Mouse (Mus musculus) liver, embryonic 15.5 days (tissue): Measurements from ENCODE around the gene Smim27. TPM values are rescaled to one million over a fixed set of nuclear protein-coding genes. Genes with fewer than 3 reads are reported as not detected.

ENCODE experiments used
- ATAC-seq: fragments of 200-750 bp; cut with Nextera tagmentation; 2 replicates; pipeline ENCODE4 v1.8.0; 2017; ENCODE audit warnings: moderate number of reproducible peaks, mild to moderate bottlenecking, moderate library complexity; ENCODE audit not compliant: insufficient read depth
- H3K27ac ChIP-seq: fragments of 300-500 bp; sonication (generic); replicated peaks from 2 replicates; pipeline ENCODE4 v1.5.1; 2015; ENCODE audit warnings: mild to moderate bottlenecking, inconsistent platforms
- H3K27me3 ChIP-seq: fragments of 300-500 bp; sonication (generic); 2 replicates; pipeline ENCODE4 v1.6.1; 2015; ENCODE audit warnings: mild to moderate bottlenecking, inconsistent platforms
- H3K36me3 ChIP-seq: fragments of 300-500 bp; sonication (generic); replicated peaks from 2 replicates; pipeline ENCODE4 v1.6.1; 2015; ENCODE audit warnings: moderate library complexity, mild to moderate bottlenecking, inconsistent platforms
- H3K4me1 ChIP-seq: fragments of 300-500 bp; sonication (generic); replicated peaks from 2 replicates; pipeline ENCODE4 v1.6.1; 2015; ENCODE audit warnings: inconsistent platforms
- H3K4me2 ChIP-seq: fragments of 300-500 bp; sonication (generic); 2 replicates; pipeline ENCODE4 v1.6.1; 2015; ENCODE audit warnings: moderate library complexity, mild to moderate bottlenecking, inconsistent platforms
- H3K4me3 ChIP-seq: fragments of 300-500 bp; sonication (generic); replicated peaks from 2 replicates; pipeline ENCODE4 v1.5.1; 2015; ENCODE audit warnings: mild to moderate bottlenecking, inconsistent platforms
- H3K9ac ChIP-seq: fragments of 300-500 bp; sonication (generic); 2 replicates; pipeline ENCODE4 v1.6.1; 2015; ENCODE audit warnings: moderate library complexity, mild to moderate bottlenecking, inconsistent platforms
- H3K9me3 ChIP-seq: fragments of 300-500 bp; sonication (generic); replicated peaks from 2 replicates; pipeline ENCODE4 v1.6.1; 2016; ENCODE audit warnings: inconsistent platforms
- WGBS: fragments of 180-500 bp; shearing (Covaris S2); methylation state at CpG from one replicate; pipeline ENCODE4 v1.1.7; 2015; ENCODE audit warnings: mixed read lengths; ENCODE audit not compliant: insufficient replicate concordance; 5-methylcytosine and 5-hydroxymethylcytosine counted together
- polyA plus RNA-seq: library from polyadenylated mRNA; unstranded; fragments of >200 nt; fragmentation: Nextera tagmentation; extraction: Ambion mirVana; gene quantifications from 2 replicates; pipeline ENCODE4 v1.2.1, GENCODE M21; 2015

Smim27 gene
- polyA plus RNA-seq, 1 experiment from 2014 or later: 17.5 TPM

- no peak overlapping the region for H3K4me3 ChIP-seq
- H3K27ac ChIP-seq: no peak overlapping the region
- 66% methylated on average over 4 of the region's 4 CpGs for WGBS
- ATAC-seq: no peak
- no peaks in the 10 kb centered on the region for H3K36me3 ChIP-seq
- H3K27me3 ChIP-seq: no peaks in the 10 kb centered on the region
- no peaks in the 10 kb centered on the region for H3K9me3 ChIP-seq
- peaks cover 14% of the 10 kb centered on the region for H3K4me1 ChIP-seq
- no peak overlapping the region for H3K9ac ChIP-seq
- H3K4me2 ChIP-seq: no peak overlapping the region
Observed at GRCm38 (mm10) chr4:40236829-40237228, 32.5 kb upstream of the Smim27 start.

- 3% methylated on average over 17 of the region's 17 CpGs for WGBS
- ATAC-seq: peak; percentile 49
- H3K4me1 ChIP-seq: peaks cover 14% of the 10 kb centered on the region
- peak overlapping the region; percentile 76 for H3K4me2 ChIP-seq
- H3K4me3 ChIP-seq: peak overlapping the region; percentile 67
- peak overlapping the region; percentile 36 for H3K9ac ChIP-seq
- peak overlapping the region; percentile 48 for H3K27ac ChIP-seq
- no peaks in the 10 kb centered on the region for H3K36me3 ChIP-seq
- H3K27me3 ChIP-seq: no peaks in the 10 kb centered on the region
- no peaks in the 10 kb centered on the region for H3K9me3 ChIP-seq
Observed at GRCm38 (mm10) chr4:40238483-40239408, 30.6 kb upstream of the Smim27 start.

- Histone ChIP-seq H3K9ac (peak within 1 kb of the TSS; percentile 36), H3K27me3 (no peaks in the 10 kb centered on the region), H3K36me3 (no peaks in the 10 kb centered on the region), H3K9me3 (no peaks in the 10 kb centered on the region), H3K4me2 (peak within 1 kb of the TSS; percentile 76), H3K4me1 (peaks cover 14% of the 10 kb centered on the region), H3K4me3 (peak within 1 kb of the TSS; percentile 67), H3K27ac (peak within 1 kb of the TSS; percentile 48)
- peak; percentile 61; the same call in 1 of the 2 replicates for ATAC-seq
- WGBS: 3% methylated on average over 35 of the region's 35 CpGs
Observed at GRCm38 (mm10) chr4:40239409-40240271, 29.7 kb upstream of the Smim27 start, which contains the start of gene Ddx58. Gene Ddx58 (minus strand): TSS chr4:40239828.

- Histone ChIP-seq H3K4me1 (peaks cover 14% of the 10 kb centered on the region), H3K27ac (no peak overlapping the region), H3K9ac (no peak overlapping the region), H3K36me3 (no peaks in the 10 kb centered on the region), H3K4me3 (peak overlapping the region; percentile 67), H3K27me3 (no peaks in the 10 kb centered on the region), H3K4me2 (peak overlapping the region; percentile 76), H3K9me3 (no peaks in the 10 kb centered on the region)
- ATAC-seq: peak; percentile 19; the same call in 1 of the 2 replicates
- 36% methylated on average over 5 of the region's 5 CpGs for WGBS
Observed at GRCm38 (mm10) chr4:40240272-40240744, 29.1 kb upstream of the Smim27 start.

- Histone ChIP-seq H3K27ac (no peak overlapping the region), H3K36me3 (no peaks in the 10 kb centered on the region), H3K4me3 (no peak overlapping the region), H3K9me3 (no peaks in the 10 kb centered on the region), H3K4me1 (peaks cover 14% of the 10 kb centered on the region), H3K27me3 (no peaks in the 10 kb centered on the region), H3K9ac (no peak overlapping the region), H3K4me2 (no peak overlapping the region)
- WGBS: 44% methylated on average over 6 of the region's 6 CpGs
- no peak for ATAC-seq
Observed at GRCm38 (mm10) chr4:40241928-40242327, 27.5 kb upstream of the Smim27 start.

- Histone ChIP-seq H3K4me2 (no peak overlapping the region), H3K9me3 (no peaks in the 10 kb centered on the region), H3K27ac (no peak overlapping the region), H3K4me1 (peaks cover 14% of the 10 kb centered on the region), H3K27me3 (no peaks in the 10 kb centered on the region), H3K4me3 (no peak overlapping the region), H3K9ac (no peak overlapping the region), H3K36me3 (no peaks in the 10 kb centered on the region)
- ATAC-seq: no peak
- WGBS: 71% methylated on average over 4 of the region's 4 CpGs
Observed at GRCm38 (mm10) chr4:40243006-40243405, 26.4 kb upstream of the Smim27 start.

- ATAC-seq: no peak
Observed at GRCm38 (mm10) chr4:40244035-40244434, 25.3 kb upstream of the Smim27 start.

GRCm38 (mm10) chr4:40250984-40251383 is 18.4 kb upstream of the Smim27 start:
- Histone ChIP-seq H3K27ac (no peak overlapping the region), H3K36me3 (no peaks in the 10 kb centered on the region), H3K4me1 (no peaks in the 10 kb centered on the region), H3K4me2 (no peak overlapping the region), H3K9ac (no peak overlapping the region), H3K9me3 (no peaks in the 10 kb centered on the region), H3K4me3 (no peak overlapping the region), H3K27me3 (no peaks in the 10 kb centered on the region)
- ATAC-seq: no peak
- WGBS: 72% methylated on average over 5 of the region's 5 CpGs

More at GRCm38 (mm10) chr4:40244035-40244434, 25.3 kb upstream of the Smim27 start:
- Histone ChIP-seq H3K27ac (no peak overlapping the region), H3K4me2 (no peak overlapping the region), H3K9me3 (no peaks in the 10 kb centered on the region), H3K27me3 (no peaks in the 10 kb centered on the region), H3K4me1 (peaks cover 6% of the 10 kb centered on the region), H3K36me3 (no peaks in the 10 kb centered on the region), H3K9ac (no peak overlapping the region), H3K4me3 (no peak overlapping the region)
- 31% methylated on average over 8 of the region's 8 CpGs for WGBS

- WGBS: 66% methylated on average over 2 of the region's 2 CpGs
- Histone ChIP-seq H3K4me1 (no peaks in the 10 kb centered on the region), H3K36me3 (no peaks in the 10 kb centered on the region), H3K9ac (no peak overlapping the region), H3K4me3 (no peak overlapping the region), H3K4me2 (no peak overlapping the region), H3K27me3 (no peaks in the 10 kb centered on the region), H3K9me3 (no peaks in the 10 kb centered on the region), H3K27ac (no peak overlapping the region)
- ATAC-seq: no peak
Observed at GRCm38 (mm10) chr4:40253766-40254165, 15.6 kb upstream of the Smim27 start.

GRCm38 (mm10) chr4:40254385-40255103 is 14.8 kb upstream of the Smim27 start:
- Histone ChIP-seq H3K4me1 (no peaks in the 10 kb centered on the region), H3K27me3 (no peaks in the 10 kb centered on the region), H3K4me3 (no peak overlapping the region), H3K9ac (no peak overlapping the region), H3K36me3 (0 out of 2 replicates have a peak, but pooled peaks cover 5% of the 10 kb centered on the region), H3K9me3 (no peaks in the 10 kb centered on the region), H3K4me2 (no peak overlapping the region), H3K27ac (no peak overlapping the region)
- ATAC-seq: no peak
- 71% methylated on average over 8 of the region's 8 CpGs for WGBS
